Mouse (Mus musculus): ENCODE measurements around the gene Ppp1r12b. TPM values are rescaled to one million over a fixed set of nuclear protein-coding genes. Genes with fewer than 3 reads are reported as not detected.
A peak's percentile ranks its signal among the peaks of the same experiment; 100 is the strongest.
"Not testable (repeated sequence)": the region's sequence is repeated elsewhere in the genome, so short reads cannot be mapped to it uniquely, and the experiment has no call there.

The Ppp1r12b gene
- total RNA-seq, 2 experiments from 2014 or later: 16.7 to 32.8 TPM

GRCm38 (mm10) chr1:134850361-134850760 lies 105.4 kb downstream of the Ppp1r12b start:
- no peak for DNase-seq

- no peak for DNase-seq
These were observed 107.9 kb downstream of the Ppp1r12b start for GRCm38 (mm10) chr1:134847851-134848250.

- peak; percentile 58 for DNase-seq
These were observed 109.3 kb downstream of the Ppp1r12b start for GRCm38 (mm10) chr1:134846295-134846988.

GRCm38 (mm10) chr1:134843369-134843768 lies 112.4 kb downstream of the Ppp1r12b start:
- DNase-seq: no peak

- DNase-seq: no peak
These were observed 118.7 kb downstream of the Ppp1r12b start for GRCm38 (mm10) chr1:134836909-134837480.

GRCm38 (mm10) chr1:134830881-134831280 lies 124.9 kb downstream of the Ppp1r12b start:
- not testable (repeated sequence) for DNase-seq

GRCm38 (mm10) chr1:134829635-134830034 lies 126.1 kb downstream of the Ppp1r12b start:
- no peak for DNase-seq

- DNase-seq: no peak
These were observed 130.8 kb downstream of the Ppp1r12b start for GRCm38 (mm10) chr1:134824896-134825295.

- DNase-seq: no peak
These were observed 131.9 kb downstream of the Ppp1r12b start for GRCm38 (mm10) chr1:134823842-134824241.

GRCm38 (mm10) chr1:134823323-134823722 lies 132.4 kb downstream of the Ppp1r12b start:
- peak; percentile 32 for DNase-seq

GRCm38 (mm10) chr1:134820882-134821281 lies 134.9 kb downstream of the Ppp1r12b start:
- no peak for DNase-seq

- no peak for DNase-seq
These were observed 136.5 kb downstream of the Ppp1r12b start for GRCm38 (mm10) chr1:134819196-134819595.

GRCm38 (mm10) chr1:134818716-134819115 lies 137.0 kb downstream of the Ppp1r12b start:
- peak; percentile 23 for DNase-seq

- no peak for DNase-seq
These were observed 137.7 kb downstream of the Ppp1r12b start for GRCm38 (mm10) chr1:134817916-134818595.

GRCm38 (mm10) chr1:134817120-134817519 lies 138.6 kb downstream of the Ppp1r12b start:
- DNase-seq: no peak

GRCm38 (mm10) chr1:134816617-134817016 lies 139.1 kb downstream of the Ppp1r12b start:
- DNase-seq: peak; percentile 87

GRCm38 (mm10) chr1:134815748-134816147 lies 140.0 kb downstream of the Ppp1r12b start:
- DNase-seq: no peak

GRCm38 (mm10) chr1:134805471-134805870 lies 150.3 kb downstream of the Ppp1r12b start:
- DNase-seq: no peak

- no peak for DNase-seq
These were observed 151.4 kb downstream of the Ppp1r12b start for GRCm38 (mm10) chr1:134804373-134804772.

- peak; percentile 82 for DNase-seq
These were observed 152.2 kb downstream of the Ppp1r12b start for GRCm38 (mm10) chr1:134803286-134804117.

- no peak for DNase-seq
These were observed 154.0 kb downstream of the Ppp1r12b start for GRCm38 (mm10) chr1:134801758-134802157.

GRCm38 (mm10) chr1:134796536-134796935 lies 159.2 kb downstream of the Ppp1r12b start:
- DNase-seq: no peak

Data from adrenal gland, postnatal 10 days (tissue).